Mouse (Mus musculus): ENCODE data around the gene Pdf.

DNA sequence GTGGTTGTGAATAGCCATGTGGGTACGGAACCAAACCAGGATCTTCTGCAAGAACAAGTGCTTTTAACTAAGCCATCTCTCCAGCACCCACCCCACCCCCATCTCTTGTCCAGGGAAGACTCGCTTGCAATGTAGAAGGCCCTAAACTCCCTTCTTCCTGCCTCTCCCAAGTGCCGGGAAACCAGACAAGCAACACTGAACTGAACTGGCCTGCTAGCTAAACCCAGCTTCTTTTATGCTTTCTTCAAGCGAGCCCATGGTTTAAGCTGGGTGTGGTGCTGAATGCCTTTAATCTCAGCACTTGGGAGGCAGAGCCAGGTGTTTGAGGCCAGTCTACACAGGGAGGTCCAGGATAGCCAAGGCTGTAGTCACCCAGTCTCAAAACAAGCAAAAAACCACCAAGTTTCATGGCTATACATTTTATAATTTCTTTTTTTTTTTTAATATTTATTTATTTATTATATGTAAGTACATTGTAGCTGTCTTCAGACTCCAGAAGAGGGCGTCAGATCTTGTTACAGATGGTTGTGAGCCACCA is 40.2 kb upstream of the Pdf start:
- TF ChIP-seq POLR2A (IDR thresholded peaks at IDR 0.05; ENCODE audit: low read depth, low read length) (no peak), CTCF (conservative IDR thresholded peaks at IDR 0.05; ENCODE audit: insufficient read depth, insufficient read length, low read depth, low read length) (no peak)

All from kidney, adult 2 months (tissue).